Mouse (Mus musculus) ES-Bruce4 (cell line): ENCODE results near the gene Wdr83os.

Source experiments
- CTCF ChIP-seq: IDR thresholded peaks from one replicate; pipeline ENCODE4 v1.8.1; 2011; ENCODE audit warnings: low read depth, low read length
- EP300 ChIP-seq: IDR thresholded peaks from 2 replicates; pipeline ENCODE4 v1.6.1; 2011; ENCODE audit warnings: low read depth, low read length; ENCODE audit not compliant: insufficient read depth
- POLR2A ChIP-seq: IDR thresholded peaks from one replicate; pipeline ENCODE4 v1.8.1; 2011; ENCODE audit warnings: low read length; ENCODE audit not compliant: insufficient read depth

- TF ChIP-seq CTCF (no peak), POLR2A (no peak), EP300 (no peak)
Measured at GRCm38 (mm10) chr8:85035728-85036310, 44.7 kb upstream of the Wdr83os start.
